Mouse (Mus musculus) testis, adult 2 months (tissue): ENCODE measurements around the gene Arl15. TPM values are rescaled to one million over a fixed set of nuclear protein-coding genes. Genes with fewer than 3 reads are reported as not detected.

ENCODE experiments used
- H3K27ac ChIP-seq: fragments of 200-500 bp; 2 replicates; pipeline ENCODE4 v1.5.1; 2012; ENCODE audit warnings: low read depth, low read length; ENCODE audit not compliant: control insufficient read depth, insufficient read depth
- H3K27me3 ChIP-seq: fragments of 200-500 bp; 2 replicates; pipeline ENCODE4 v1.6.1; 2012; ENCODE audit warnings: mild to moderate bottlenecking, low read length, moderate library complexity; ENCODE audit not compliant: control insufficient read depth, insufficient read depth
- H3K36me3 ChIP-seq: fragments of 200-500 bp; 2 replicates; pipeline ENCODE4 v1.6.1; 2012; ENCODE audit warnings: mild to moderate bottlenecking, low read length; ENCODE audit not compliant: control insufficient read depth, insufficient read depth
- H3K4me1 ChIP-seq: fragments of 200-500 bp; 2 replicates; pipeline ENCODE4 v1.6.1; 2012; ENCODE audit warnings: low read length; ENCODE audit not compliant: control insufficient read depth, insufficient read depth
- H3K4me3 ChIP-seq: fragments of 200-500 bp; 2 replicates; pipeline ENCODE4 v1.5.1; 2012; ENCODE audit warnings: low read depth, mild to moderate bottlenecking, low read length, moderate library complexity, mixed read lengths; ENCODE audit not compliant: control insufficient read depth
- CTCF ChIP-seq: fragments of 200-500 bp; IDR thresholded peaks from 2 replicates; pipeline ENCODE4 v1.5.1; 2012; ENCODE audit warnings: low read depth, mild to moderate bottlenecking, inconsistent platforms, low read length, moderate library complexity; ENCODE audit not compliant: control insufficient read depth, insufficient read depth, insufficient replicate concordance
- POLR2A ChIP-seq: fragments of 200-500 bp; IDR thresholded peaks from 2 replicates; pipeline ENCODE4 v1.6.1; 2012; ENCODE audit warnings: low read depth, mild to moderate bottlenecking, inconsistent platforms, low read length, moderate library complexity; ENCODE audit not compliant: control insufficient read depth
- polyA plus RNA-seq: library from polyadenylated mRNA; depleted of rRNA; stranded (reverse); fragments of >200 nt; gene quantifications from 2 replicates; pipeline ENCODE4 v1.2.3, GENCODE M21; 2012

Gene Arl15
- polyA plus RNA-seq, 1 experiment = 2.0 TPM

GRCm38 (mm10) chr13:113838601-113839576, 44.6 kb downstream of the Arl15 start:
- H3K27ac ChIP-seq = no peak overlapping the region
- H3K27me3 ChIP-seq = no peaks in the 10 kb centered on the region
- H3K36me3 ChIP-seq = no peaks in the 10 kb centered on the region
- no peaks in the 10 kb centered on the region for H3K4me1 ChIP-seq
- H3K4me3 ChIP-seq = no peak overlapping the region
- TF ChIP-seq CTCF = no peak
- no peak for TF ChIP-seq POLR2A

DNA sequence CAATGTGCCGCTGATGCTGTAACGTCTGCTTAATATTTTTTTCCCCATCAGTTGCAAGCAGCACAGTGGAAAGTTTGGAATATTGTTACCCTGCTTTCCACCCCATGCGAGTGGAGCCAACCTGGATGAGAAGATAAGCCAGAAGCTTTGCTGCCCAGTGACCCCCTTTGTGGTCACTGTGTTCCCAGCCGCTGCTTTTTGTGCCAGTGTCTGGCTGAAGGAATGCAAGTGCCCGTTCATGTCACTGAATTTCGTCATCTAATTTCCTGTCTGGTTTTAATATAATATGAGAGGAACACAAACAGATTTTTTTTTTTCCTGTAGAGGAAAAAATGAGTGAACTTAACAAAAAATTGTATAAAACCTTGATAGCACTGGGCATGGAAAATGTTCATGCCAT, 46.1 kb downstream of the Arl15 start:
- no peaks in the 10 kb centered on the region for H3K27me3 ChIP-seq
- no peak overlapping the region for H3K27ac ChIP-seq
- no peaks in the 10 kb centered on the region for H3K4me1 ChIP-seq
- no peaks in the 10 kb centered on the region for H3K36me3 ChIP-seq
- no peak overlapping the region for H3K4me3 ChIP-seq
- TF ChIP-seq POLR2A = no peak
- TF ChIP-seq CTCF = no peak

DNA sequence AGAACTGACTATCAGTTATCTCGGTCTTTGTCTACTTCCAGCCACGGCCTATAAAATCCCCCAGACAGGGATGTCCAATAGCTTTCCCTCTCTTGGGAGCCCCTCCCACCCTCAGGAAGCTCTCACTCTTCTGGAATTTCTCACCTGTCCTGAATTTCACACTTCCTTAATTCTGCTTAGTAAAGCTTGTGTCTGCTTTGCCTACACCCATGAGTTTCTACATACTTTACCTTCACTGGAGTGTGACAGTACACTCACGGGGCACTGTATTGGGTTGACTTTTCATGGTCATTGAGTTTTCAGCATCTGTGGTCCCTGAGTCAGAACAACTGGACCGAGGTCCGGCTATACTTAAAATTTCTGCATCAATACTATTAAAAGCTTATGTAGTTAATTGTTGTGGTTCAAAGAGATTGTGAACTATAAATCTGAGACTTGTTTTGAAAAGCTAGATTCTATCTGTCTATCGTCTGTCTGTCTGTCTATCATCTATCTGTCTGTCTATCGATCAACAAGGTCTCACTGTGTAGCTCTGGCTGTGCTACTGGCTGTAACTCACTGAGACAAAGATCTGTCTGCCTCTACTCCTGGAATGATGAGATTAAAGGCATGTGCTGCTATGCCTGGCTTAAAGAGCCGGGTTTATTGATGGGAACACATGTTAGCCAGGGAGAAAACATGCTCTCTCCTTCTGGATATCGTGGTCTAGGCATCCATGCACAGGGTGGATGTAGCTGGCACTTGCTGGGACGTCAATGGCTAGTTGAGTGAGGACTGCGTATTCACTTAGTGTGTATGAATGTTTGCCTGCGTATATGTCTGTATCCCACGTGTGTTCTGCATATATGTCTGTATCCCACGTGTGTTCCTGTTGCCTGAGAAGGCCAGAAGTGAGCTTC, 48.4 kb downstream of the Arl15 start:
- no peak overlapping the region for H3K27ac ChIP-seq
- TF ChIP-seq CTCF = no peak
- no peak for TF ChIP-seq POLR2A
- no peaks in the 10 kb centered on the region for H3K4me1 ChIP-seq
- H3K4me3 ChIP-seq = no peak overlapping the region
- H3K27me3 ChIP-seq = no peaks in the 10 kb centered on the region
- H3K36me3 ChIP-seq = no peaks in the 10 kb centered on the region

DNA sequence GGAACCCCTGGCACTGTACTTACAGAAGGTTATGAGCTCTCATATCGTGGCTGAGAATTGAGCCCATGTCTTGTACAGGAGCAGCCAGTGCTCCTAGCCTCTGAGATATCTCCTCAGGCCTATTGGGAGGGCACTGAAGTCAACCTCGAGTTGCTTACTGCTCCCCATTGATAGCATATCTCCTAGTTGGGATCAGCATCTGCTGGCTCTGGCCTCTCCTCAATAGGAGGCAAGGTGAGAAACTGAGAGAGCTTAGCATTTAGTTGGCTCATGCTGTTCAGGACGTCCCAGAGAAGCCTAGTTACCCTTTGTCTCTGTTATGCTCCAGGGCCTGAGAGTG, 49.0 kb downstream of the Arl15 start:
- H3K36me3 ChIP-seq = no peaks in the 10 kb centered on the region

DNA sequence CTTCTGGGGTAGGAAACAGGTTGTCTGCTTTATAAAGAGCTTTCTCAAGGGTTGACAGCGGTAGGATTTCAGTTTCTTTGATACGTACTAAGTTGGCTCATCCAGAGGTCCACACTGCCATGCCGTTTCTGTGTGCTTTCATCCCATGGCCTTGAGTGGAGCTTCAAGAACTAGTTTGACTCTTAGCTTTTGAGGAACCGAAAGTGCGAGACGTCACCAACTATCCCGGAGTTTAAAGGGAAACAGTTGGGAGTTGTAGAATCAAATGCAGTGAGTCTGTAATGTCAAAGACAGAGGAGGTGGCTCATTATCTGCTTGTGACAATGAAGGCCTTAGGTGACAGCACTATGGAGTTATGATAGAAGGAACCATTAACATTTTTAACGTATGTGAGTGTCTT, 49.6 kb downstream of the Arl15 start:
- Histone ChIP-seq H3K4me1 (no peaks in the 10 kb centered on the region), H3K27me3 (no peaks in the 10 kb centered on the region), H3K4me3 (no peak overlapping the region), H3K27ac (no peak overlapping the region), H3K36me3 (no peaks in the 10 kb centered on the region)
- TF ChIP-seq CTCF (no peak), POLR2A (no peak)

More for the DNA sequence above, 49.0 kb downstream of the Arl15 start:
- no peaks in the 10 kb centered on the region for H3K4me1 ChIP-seq
- TF ChIP-seq POLR2A (no peak), CTCF (no peak)
- no peak overlapping the region for H3K27ac ChIP-seq
- H3K27me3 ChIP-seq = no peaks in the 10 kb centered on the region
- H3K4me3 ChIP-seq = no peak overlapping the region

DNA sequence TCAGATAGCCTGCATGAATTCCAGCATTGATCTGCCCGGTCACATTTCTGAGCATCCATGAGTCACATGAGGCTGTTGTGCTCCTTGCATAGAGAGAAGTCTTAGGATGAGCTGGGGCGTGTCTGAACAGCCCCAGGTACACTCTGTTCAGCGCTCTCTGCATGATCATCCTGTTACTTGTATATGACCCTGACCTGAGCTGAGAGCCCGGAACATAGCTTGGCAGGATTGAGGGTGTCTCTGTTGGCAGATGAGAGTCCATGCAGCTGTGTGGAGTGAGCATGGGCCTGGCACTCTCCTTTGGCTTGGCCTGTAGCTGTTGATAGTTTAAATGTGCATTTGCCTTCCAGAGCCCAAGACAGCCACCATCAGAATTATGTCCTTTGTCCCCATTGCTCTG, 50.4 kb downstream of the Arl15 start:
- Histone ChIP-seq H3K27me3 (no peaks in the 10 kb centered on the region), H3K4me3 (no peak overlapping the region), H3K36me3 (no peaks in the 10 kb centered on the region), H3K4me1 (no peaks in the 10 kb centered on the region), H3K27ac (no peak overlapping the region; the same call in 1 of the 2 replicates)
- no peak for TF ChIP-seq POLR2A

GRCm38 (mm10) chr13:113845229-113845628, 50.9 kb downstream of the Arl15 start:
- Histone ChIP-seq H3K27me3 (no peaks in the 10 kb centered on the region), H3K4me3 (no peak overlapping the region), H3K36me3 (no peaks in the 10 kb centered on the region), H3K4me1 (no peaks in the 10 kb centered on the region), H3K27ac (no peak overlapping the region; the same call in 1 of the 2 replicates)
- TF ChIP-seq CTCF (no peak), POLR2A (no peak)
